Mouse (Mus musculus) C2C12 (cell line): ENCODE measurements around the gene Carmil3. TPM values are rescaled to one million over a fixed set of nuclear protein-coding genes. Genes with fewer than 3 reads are reported as not detected.

Experiments
- H3K27me3 ChIP-seq: one replicate; pipeline ENCODE4 v1.6.1; 2011; ENCODE audit not compliant: control insufficient read depth, insufficient read depth, insufficient read length
- H3K36me3 ChIP-seq: one replicate; pipeline ENCODE4 v1.6.1; 2011; ENCODE audit not compliant: control insufficient read depth, insufficient read depth
- H3K4me3 ChIP-seq: one replicate; pipeline ENCODE4 v1.5.1; 2011; ENCODE audit warnings: mild to moderate bottlenecking, control low read depth; ENCODE audit not compliant: poor library complexity, insufficient read depth, severe bottlenecking
- H3K79me2 ChIP-seq: one replicate; pipeline ENCODE4 v1.6.1; 2011; ENCODE audit not compliant: control insufficient read depth, insufficient read depth
- H3K79me3 ChIP-seq: one replicate; pipeline ENCODE4 v1.6.1; 2011; ENCODE audit warnings: low read depth, control low read depth
- H3ac ChIP-seq: one replicate; pipeline ENCODE3; 2011; ENCODE audit warnings: low read depth; ENCODE audit not compliant: control insufficient read depth, insufficient read length
- CEBPB ChIP-seq: IDR thresholded peaks from one replicate; pipeline ENCODE4 v1.6.1; 2011; ENCODE audit warnings: low read depth, mild to moderate bottlenecking, control low read depth, moderate library complexity
- CTCF ChIP-seq: IDR thresholded peaks from one replicate; pipeline ENCODE4 v1.5.1; 2011; ENCODE audit not compliant: control insufficient read depth, insufficient read depth, insufficient read length
- FOSL1 ChIP-seq: IDR thresholded peaks from one replicate; pipeline ENCODE4 v1.8.0; 2011; ENCODE audit warnings: mild to moderate bottlenecking, low read length; ENCODE audit not compliant: poor library complexity, insufficient read depth, severe bottlenecking
- MAX ChIP-seq: IDR thresholded peaks from one replicate; pipeline ENCODE4 v1.6.1; 2011; ENCODE audit warnings: mild to moderate bottlenecking, control low read depth
- MYOD1 ChIP-seq: IDR thresholded peaks from one replicate; pipeline ENCODE4 v1.6.1; 2011; ENCODE audit warnings: low read depth; ENCODE audit not compliant: control insufficient read depth, insufficient read length
- MYOG ChIP-seq: IDR thresholded peaks from one replicate; pipeline ENCODE4 v1.6.1; 2011; ENCODE audit not compliant: control insufficient read depth, insufficient read length; ENCODE audit errors: extremely low read depth
- USF1 ChIP-seq: IDR thresholded peaks from one replicate; pipeline ENCODE4 v1.6.1; 2011; ENCODE audit warnings: low read depth, mild to moderate bottlenecking, control low read depth, moderate library complexity
- polyA plus RNA-seq: library from polyadenylated mRNA; unstranded; fragments of >200 nt; fragmentation: generic; extraction: Trizol; gene quantifications from one replicate; pipeline ENCODE4 v1.2.1, GENCODE M21; 2012; ENCODE audit warnings: missing spikeins

Carmil3 gene
- polyA plus RNA-seq, 1 experiment = 0.23 TPM

- Histone ChIP-seq H3K79me3 (no peaks in the 10 kb centered on the region), H3K27me3 (peaks cover 25% of the 10 kb centered on the region), H3ac (no peak overlapping the region), H3K79me2 (no peaks in the 10 kb centered on the region), H3K4me3 (no peak overlapping the region), H3K36me3 (no peaks in the 10 kb centered on the region)
- no peak for TF ChIP-seq MAX
- no peak for TF ChIP-seq CTCF
- TF ChIP-seq USF1 = no peak
Measured at GRCm38 (mm10) chr14:55461757-55462156, 28.7 kb upstream of the Carmil3 start.

GRCm38 (mm10) chr14:55466481-55466880 is 24.0 kb upstream of the Carmil3 start:
- H3K79me3 ChIP-seq = no peaks in the 10 kb centered on the region
- H3K79me2 ChIP-seq = no peaks in the 10 kb centered on the region
- H3K27me3 ChIP-seq = peaks cover 49% of the 10 kb centered on the region
- no peaks in the 10 kb centered on the region for H3K36me3 ChIP-seq
- TF ChIP-seq MAX (no peak), FOSL1 (no peak), USF1 (no peak), MYOG (no peak), MYOD1 (no peak), CEBPB (no peak), CTCF (no peak)
- no peak overlapping the region for H3K4me3 ChIP-seq
- no peak overlapping the region for H3ac ChIP-seq

- no peaks in the 10 kb centered on the region for H3K79me2 ChIP-seq
- no peak overlapping the region for H3K4me3 ChIP-seq
- peaks cover 54% of the 10 kb centered on the region for H3K27me3 ChIP-seq
- no peaks in the 10 kb centered on the region for H3K79me3 ChIP-seq
- no peak overlapping the region for H3ac ChIP-seq
- TF ChIP-seq CEBPB (no peak), MYOD1 (no peak), FOSL1 (no peak), USF1 (no peak), MAX (no peak), MYOG (no peak), CTCF (no peak)
- H3K36me3 ChIP-seq = no peaks in the 10 kb centered on the region
Measured at GRCm38 (mm10) chr14:55467108-55467507, 23.3 kb upstream of the Carmil3 start.

DNA sequence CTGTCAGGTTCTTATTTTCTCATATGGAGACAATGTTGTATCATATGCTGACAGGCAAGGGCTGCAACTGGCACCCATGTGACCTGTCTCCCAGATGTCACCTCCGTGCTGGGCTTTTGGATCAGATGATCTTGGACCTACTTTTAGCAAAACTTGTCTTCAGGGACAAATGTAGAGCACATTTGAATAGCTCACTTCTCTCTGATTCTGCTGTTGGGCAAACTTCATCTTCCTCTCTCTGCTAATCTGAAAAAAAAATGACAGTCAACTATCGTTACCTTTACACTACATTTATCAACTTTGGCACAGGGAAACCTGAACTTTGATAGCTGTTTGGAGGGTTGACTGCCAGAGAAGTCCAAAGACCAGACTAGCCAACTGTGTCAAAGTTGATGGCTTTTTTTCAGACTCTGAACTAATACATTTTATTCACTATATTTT is 22.1 kb upstream of the Carmil3 start:
- Histone ChIP-seq H3K79me2 (no peaks in the 10 kb centered on the region), H3ac (no peak overlapping the region), H3K27me3 (peaks cover 45% of the 10 kb centered on the region), H3K79me3 (no peaks in the 10 kb centered on the region), H3K4me3 (no peak overlapping the region), H3K36me3 (no peaks in the 10 kb centered on the region)
- TF ChIP-seq MYOD1 = no peak
- no peak for TF ChIP-seq FOSL1
- no peak for TF ChIP-seq CTCF
- TF ChIP-seq MAX = no peak
- TF ChIP-seq MYOG = no peak

DNA sequence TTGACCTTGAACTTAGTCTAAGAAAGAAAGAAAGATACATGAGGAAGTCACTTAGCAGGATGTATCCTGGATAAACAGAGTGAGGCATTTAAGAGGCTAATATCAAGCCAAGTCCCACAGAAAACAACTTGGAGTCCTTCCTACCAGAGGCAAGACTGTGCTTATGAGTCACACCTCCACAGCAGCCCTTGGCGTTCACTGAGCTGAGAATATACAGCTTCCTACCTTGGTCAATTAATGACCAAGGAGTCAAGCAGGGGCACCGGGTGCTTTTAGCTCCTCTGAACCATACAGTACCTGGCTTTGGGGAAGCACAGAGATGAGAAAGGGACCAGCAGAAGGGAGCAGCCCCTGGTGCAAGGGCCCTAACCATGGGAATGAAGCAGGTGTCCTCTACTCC is 21.4 kb upstream of the Carmil3 start:
- Histone ChIP-seq H3K36me3 (no peaks in the 10 kb centered on the region), H3K79me2 (no peaks in the 10 kb centered on the region), H3K4me3 (no peak overlapping the region), H3ac (no peak overlapping the region), H3K27me3 (peaks cover 43% of the 10 kb centered on the region), H3K79me3 (no peaks in the 10 kb centered on the region)
- TF ChIP-seq USF1 (no peak), CTCF (no peak), CEBPB (no peak), MYOD1 (no peak), MYOG (no peak), FOSL1 (no peak), MAX (no peak)

GRCm38 (mm10) chr14:55469821-55470220 is 20.6 kb upstream of the Carmil3 start:
- Histone ChIP-seq H3K4me3 (no peak overlapping the region), H3ac (no peak overlapping the region), H3K79me2 (no peaks in the 10 kb centered on the region), H3K27me3 (peaks cover 39% of the 10 kb centered on the region), H3K36me3 (no peaks in the 10 kb centered on the region), H3K79me3 (no peaks in the 10 kb centered on the region)
- TF ChIP-seq MYOD1 = no peak
- no peak for TF ChIP-seq USF1
- no peak for TF ChIP-seq CTCF
- TF ChIP-seq MYOG = no peak
- no peak for TF ChIP-seq CEBPB
